Mouse (Mus musculus) liver, embryonic 14.5 days (tissue): ENCODE data around the gene Sp9. TPM values are rescaled to one million over a fixed set of nuclear protein-coding genes. Genes with fewer than 3 reads are reported as not detected.
A peak's percentile ranks its signal among the peaks of the same experiment; 100 is the strongest.

Experiments used
- ATAC-seq: fragments of 200-750 bp; cut with Nextera tagmentation; 2 replicates; pipeline ENCODE4 v1.8.0; 2017; ENCODE audit warnings: moderate number of reproducible peaks, mild to moderate bottlenecking, moderate library complexity; ENCODE audit not compliant: insufficient read depth
- DNase-seq, 3 experiments: peaks; one replicate each; pipeline ENCODE4 v3.0.0-alpha.2; 2012 to 2013; ENCODE audit warnings: low read depth in 3 of 3, low spot score in 3 of 3
- H3K27ac ChIP-seq: fragments of 300-500 bp; sonication (generic); 2 replicates; pipeline ENCODE4 v1.5.1; 2014; ENCODE audit warnings: moderate library complexity, mild to moderate bottlenecking, control low read depth, inconsistent platforms
- H3K27me3 ChIP-seq: fragments of 300-500 bp; sonication (generic); 2 replicates; pipeline ENCODE4 v1.6.1; 2014; ENCODE audit warnings: mild to moderate bottlenecking, low read length, moderate library complexity; ENCODE audit not compliant: control insufficient read depth, insufficient read depth
- H3K36me3 ChIP-seq: fragments of 300-500 bp; sonication (generic); replicated peaks from 2 replicates; pipeline ENCODE4 v1.6.1; 2014; ENCODE audit warnings: low read depth; ENCODE audit not compliant: control insufficient read depth, insufficient read depth
- H3K4me1 ChIP-seq, 2 experiments: fragments of 200-500 bp in 1 of 2; fragments of 300-500 bp in 1 of 2; sonication (generic) in 1 of 2; replicated peaks; 2 replicates each; pipeline ENCODE4 v1.6.1; 2012 to 2014; ENCODE audit warnings: antibody characterized with exemption in 1 of 2, inconsistent platforms in 1 of 2, low read length in 1 of 2; ENCODE audit not compliant: control insufficient read depth in 2 of 2, insufficient read depth in 2 of 2
- H3K4me2 ChIP-seq: fragments of 300-500 bp; sonication (generic); 2 replicates; pipeline ENCODE4 v1.6.1; 2014; ENCODE audit warnings: low read depth, mild to moderate bottlenecking, control low read depth, moderate library complexity
- H3K4me3 ChIP-seq, 2 experiments: fragments of 200-500 bp in 1 of 2; fragments of 300-500 bp in 1 of 2; sonication (generic) in 1 of 2; 2 replicates each; pipeline ENCODE4 v1.5.1; 2012 to 2014; ENCODE audit warnings: low read depth in 2 of 2, low read length in 2 of 2, mild to moderate bottlenecking in 2 of 2, control low read depth in 1 of 2, inconsistent platforms in 1 of 2, moderate library complexity in 1 of 2; ENCODE audit not compliant: insufficient read depth in 1 of 2
- H3K9ac ChIP-seq: fragments of 300-500 bp; sonication (generic); replicated peaks from 2 replicates; pipeline ENCODE4 v1.6.1; 2014; ENCODE audit warnings: mild to moderate bottlenecking, control low read depth, moderate library complexity
- H3K9me3 ChIP-seq: fragments of 300-500 bp; sonication (generic); 2 replicates; pipeline ENCODE4 v1.6.1; 2016; ENCODE audit warnings: low read length, mixed read lengths; ENCODE audit not compliant: control insufficient read depth
- CTCF ChIP-seq: IDR thresholded peaks from 2 replicates; pipeline ENCODE4 v1.5.1; 2016; ENCODE audit warnings: antibody characterized with exemption, low read depth, control low read depth
- EP300 ChIP-seq: IDR thresholded peaks from 2 replicates; pipeline ENCODE4 v1.6.1; 2016; ENCODE audit warnings: antibody characterized with exemption, low read depth
- WGBS: fragments of 180-500 bp; shearing (Covaris S2); extraction: QIAGEN DNeasy Blood & Tissue Kit; methylation state at CpG from one replicate; pipeline ENCODE4 v1.1.7; 2014; ENCODE audit not compliant: insufficient replicate concordance; 5-methylcytosine and 5-hydroxymethylcytosine counted together
- polyA plus RNA-seq, 2 experiments: library from polyadenylated mRNA; depleted of rRNA in 1 of 2; stranded (reverse) in 1 of 2; unstranded in 1 of 2; fragments of >200 nt; fragmentation: Nextera tagmentation in 1 of 2; extraction: Ambion mirVana in 1 of 2; gene quantifications; 2 replicates each; pipeline versions ENCODE4 v1.2.1 to v1.2.3; 2012 to 2014

Sp9 gene
- polyA plus RNA-seq, 2 experiments = 0.15 TPM; not detected in 1

DNA sequence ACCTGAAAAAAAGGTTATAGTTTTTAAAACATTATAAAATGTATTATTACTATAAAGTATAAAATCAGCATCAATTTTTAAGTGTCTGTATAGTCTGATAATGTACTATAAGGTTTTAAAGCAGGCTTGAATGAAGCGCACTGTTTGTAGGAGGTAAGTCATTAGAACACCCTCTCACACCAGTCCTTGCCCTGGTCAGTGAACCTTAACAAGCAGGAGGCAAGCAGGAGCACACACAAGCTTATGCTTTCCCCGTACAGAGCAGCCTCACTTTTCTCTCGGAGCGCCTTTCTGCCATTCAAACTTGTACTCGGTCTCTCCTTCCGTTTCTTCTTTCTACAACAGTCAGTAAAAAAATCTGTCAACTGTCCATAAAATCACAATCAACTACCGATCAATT is 34.3 kb downstream of the Sp9 start:
- no peak for ATAC-seq
- DNase-seq = no peak
- H3K4me2 ChIP-seq = no peak overlapping the region
- no peak overlapping the region for H3K27ac ChIP-seq
- H3K36me3 ChIP-seq = peaks cover 75% of the 10 kb centered on the region
- H3K27me3 ChIP-seq = no peaks in the 10 kb centered on the region
- no peak for TF ChIP-seq EP300
- no peak for TF ChIP-seq CTCF
- no peaks in the 10 kb centered on the region for H3K9me3 ChIP-seq
- WGBS = 92% methylated on average over 7 of the region's 7 CpGs
- H3K4me3 ChIP-seq = no peak overlapping the region
- H3K4me1 ChIP-seq = peaks cover 20 to 22% of the 10 kb centered on the region in 2 experiments
- no peak overlapping the region for H3K9ac ChIP-seq

DNA sequence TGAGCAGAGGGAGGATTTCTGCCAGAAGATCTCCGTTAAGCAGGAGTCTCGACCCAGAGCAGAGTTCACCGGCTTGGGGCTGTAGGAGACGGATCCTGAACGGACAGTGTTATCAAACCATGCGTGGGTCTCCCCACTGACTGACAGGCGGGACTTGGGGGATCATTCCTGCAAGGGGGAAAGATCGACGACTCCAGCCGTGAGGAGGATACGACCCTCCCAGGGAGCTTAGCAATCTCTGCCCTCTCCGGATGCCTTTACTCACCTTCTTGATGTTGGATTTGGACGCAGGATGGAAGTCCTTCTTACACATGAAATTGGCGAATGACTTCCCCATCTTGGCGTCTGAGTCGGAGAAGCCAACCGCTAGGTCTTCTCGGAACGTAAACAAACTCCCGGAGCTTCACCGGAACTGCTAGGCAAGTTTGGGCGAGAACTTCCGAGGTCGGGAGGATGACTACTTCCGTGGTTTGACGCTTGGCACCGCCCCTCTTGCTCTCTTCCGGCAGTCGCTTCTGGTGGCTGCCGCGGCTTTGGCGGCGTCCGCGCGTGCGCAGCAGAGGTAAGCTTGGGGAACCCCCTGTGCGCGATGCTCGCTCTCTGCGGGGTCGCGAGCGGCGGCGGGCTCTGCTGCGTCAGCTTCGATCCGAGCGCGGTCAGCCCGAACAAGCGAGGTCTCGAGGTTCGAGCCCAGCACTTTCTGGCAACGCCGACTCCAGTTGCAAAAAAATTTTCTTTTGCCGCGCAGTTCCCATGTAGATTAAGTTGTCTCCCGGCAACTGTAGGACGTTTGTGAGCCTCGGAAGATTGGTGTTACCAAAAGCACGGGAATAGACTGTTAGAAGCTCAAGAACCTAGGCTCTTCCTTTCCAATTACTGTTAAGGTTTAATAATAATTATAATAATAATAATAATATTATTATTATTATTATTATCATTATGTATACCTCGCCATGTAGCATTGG is 40.7 kb downstream of the Sp9 start, which contains the start of the genes Scrn3 and Cir1:
Gene Scrn3 (plus strand): TSS at position 450 of the 965 bp plus-strand sequence.
Gene Cir1 (minus strand): TSS at position 550 of the 965 bp plus-strand sequence.
- no peaks in the 10 kb centered on the region for H3K9me3 ChIP-seq
- peaks cover 9 to 14% of the 10 kb centered on the region in 2 experiments for H3K4me1 ChIP-seq
- TF ChIP-seq CTCF = no peak
- peak; percentile 33; the same call in 1 of the 2 replicates for TF ChIP-seq EP300
- peaks cover 26% of the 10 kb centered on the region for H3K36me3 ChIP-seq
- H3K4me3 ChIP-seq = peak within 1 kb of the TSS; percentile 98 to 99
- under 1% methylated on average over 64 of the region's 64 CpGs for WGBS
- no peaks in the 10 kb centered on the region for H3K27me3 ChIP-seq
- H3K27ac ChIP-seq = peak within 1 kb of the TSS; percentile 98
- peak within 1 kb of the TSS; percentile 85 for H3K4me2 ChIP-seq
- H3K9ac ChIP-seq = peak within 1 kb of the TSS; percentile 98
- ATAC-seq (peak; percentile 92), DNase-seq (peak; percentile 95 to 97 (median 96))

DNA sequence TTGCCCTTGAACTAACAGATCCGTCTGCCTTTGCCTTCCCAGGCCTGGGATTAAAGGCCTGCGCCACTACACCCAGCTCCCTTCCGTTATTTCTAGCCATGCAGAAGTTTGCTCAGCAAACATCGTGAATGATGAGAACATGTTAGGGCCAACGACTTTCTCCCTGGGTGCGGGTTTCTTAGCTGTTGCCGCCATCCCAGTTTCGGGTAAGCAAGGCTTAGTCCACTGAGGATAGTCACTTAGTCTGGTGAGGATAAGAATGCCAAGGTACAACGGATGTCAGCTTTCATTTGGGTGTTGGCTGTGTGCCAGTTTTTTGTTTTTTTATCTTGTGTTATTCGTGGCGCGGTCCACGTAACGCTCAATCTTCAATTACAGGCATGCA is 41.4 kb downstream of the Sp9 start:
- DNase-seq (peak; percentile 69 to 75 (median 73)), ATAC-seq (peak; percentile 55)
- H3K9ac ChIP-seq = peak overlapping the region; percentile 94
- peak overlapping the region; percentile 98 for H3K27ac ChIP-seq
- peaks cover 9 to 14% of the 10 kb centered on the region in 2 experiments for H3K4me1 ChIP-seq
- H3K9me3 ChIP-seq = no peaks in the 10 kb centered on the region
- peak overlapping the region; percentile 85 for H3K4me2 ChIP-seq
- peaks cover 21% of the 10 kb centered on the region for H3K36me3 ChIP-seq
- WGBS = 10% methylated on average over 14 of the region's 14 CpGs
- H3K4me3 ChIP-seq = peak overlapping the region; percentile 98 to 99
- TF ChIP-seq CTCF (no peak), EP300 (no peak)
- H3K27me3 ChIP-seq = no peaks in the 10 kb centered on the region

DNA sequence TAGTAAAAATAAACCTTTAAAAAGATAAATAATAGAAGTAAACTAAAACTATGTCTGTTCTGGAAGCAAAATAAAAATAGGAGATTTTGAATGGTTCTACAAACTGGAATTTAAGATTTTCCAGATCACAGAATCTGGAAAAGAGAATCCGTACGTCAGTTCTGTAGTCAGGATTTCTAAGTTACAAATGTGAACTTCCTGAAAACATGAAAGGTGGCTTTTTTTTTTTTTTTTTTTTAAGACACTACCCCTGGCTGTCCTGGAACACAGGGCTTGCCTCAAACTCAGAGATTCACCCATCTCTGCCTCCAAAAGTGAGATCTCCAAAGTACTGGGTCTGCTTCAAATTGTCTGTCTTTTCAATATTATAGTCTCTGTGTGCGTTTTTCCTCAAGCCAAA is 42.6 kb downstream of the Sp9 start:
- Histone ChIP-seq H3K9ac (no peak overlapping the region), H3K4me3 (no peak overlapping the region; a peak in 1 of 4 replicates), H3K4me1 (peaks cover 9 to 14% of the 10 kb centered on the region in 2 experiments), H3K4me2 (peak overlapping the region; percentile 85), H3K9me3 (no peaks in the 10 kb centered on the region), H3K36me3 (peaks cover 15% of the 10 kb centered on the region), H3K27ac (no peak overlapping the region), H3K27me3 (no peaks in the 10 kb centered on the region)
- 90% methylated on average over 3 of the region's 3 CpGs for WGBS
- DNase-seq = no peak
- ATAC-seq = no peak
- TF ChIP-seq CTCF (no peak), EP300 (no peak)

DNA sequence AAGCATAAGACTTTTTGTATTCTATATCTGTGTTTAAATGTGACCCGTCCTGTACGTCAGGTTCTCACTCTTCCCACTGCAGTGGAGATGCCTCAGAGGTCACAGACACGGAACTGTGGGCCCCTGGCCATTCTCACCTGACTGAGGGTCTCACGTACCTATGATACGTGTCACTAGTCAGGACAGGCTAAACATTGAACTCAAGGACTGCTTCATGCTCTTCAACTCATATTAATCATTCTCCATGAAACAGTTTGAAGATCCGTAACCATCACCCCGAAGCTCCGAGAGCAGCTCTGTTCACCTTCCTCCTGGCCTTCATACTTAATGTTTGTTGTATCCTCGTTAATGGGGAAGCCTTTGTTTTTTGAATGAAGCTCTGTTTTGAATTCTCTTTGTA is 45.7 kb downstream of the Sp9 start:
- WGBS = 90% methylated on average over 9 of the region's 9 CpGs
- H3K4me3 ChIP-seq = no peak overlapping the region
- H3K9me3 ChIP-seq = no peaks in the 10 kb centered on the region
- TF ChIP-seq EP300 = no peak
- TF ChIP-seq CTCF = no peak
- no peak overlapping the region for H3K27ac ChIP-seq
- peaks cover 3 to 12% of the 10 kb centered on the region in 2 experiments; a peak in 3 of 4 replicates for H3K4me1 ChIP-seq
- H3K4me2 ChIP-seq = no peak overlapping the region
- H3K36me3 ChIP-seq = peaks cover 10% of the 10 kb centered on the region
- DNase-seq (no peak), ATAC-seq (no peak)
- H3K27me3 ChIP-seq = no peaks in the 10 kb centered on the region
- no peak overlapping the region for H3K9ac ChIP-seq
